Mouse (Mus musculus) forebrain, embryonic 16.5 days (tissue): Measurements from ENCODE around the gene Sfxn5. TPM values are rescaled to one million over a fixed set of nuclear protein-coding genes. Genes with fewer than 3 reads are reported as not detected.

Experiments used
- ATAC-seq: fragments of 200-750 bp; cut with Nextera tagmentation; 2 replicates; pipeline ENCODE4 v1.8.0; 2017; ENCODE audit warnings: mild to moderate bottlenecking, moderate library complexity
- H3K27ac ChIP-seq: fragments of 300-500 bp; sonication (generic); 2 replicates; pipeline ENCODE4 v1.5.1; 2014; ENCODE audit warnings: low read length, control low read depth
- H3K27me3 ChIP-seq: fragments of 300-500 bp; sonication (generic); replicated peaks from 2 replicates; pipeline ENCODE4 v1.6.1; 2014; ENCODE audit warnings: low read length; ENCODE audit not compliant: control insufficient read depth, insufficient read depth
- H3K36me3 ChIP-seq: fragments of 300-500 bp; sonication (generic); 2 replicates; pipeline ENCODE4 v1.6.1; 2014; ENCODE audit not compliant: control insufficient read depth, insufficient read depth
- H3K4me1 ChIP-seq: fragments of 300-500 bp; sonication (generic); replicated peaks from 2 replicates; pipeline ENCODE4 v1.6.1; 2014; ENCODE audit warnings: low read length; ENCODE audit not compliant: control insufficient read depth, insufficient read depth
- H3K4me2 ChIP-seq: fragments of 300-500 bp; sonication (generic); 2 replicates; pipeline ENCODE4 v1.6.1; 2014; ENCODE audit warnings: mild to moderate bottlenecking, low read length, control low read depth
- H3K4me3 ChIP-seq: fragments of 300-500 bp; sonication (generic); replicated peaks from 2 replicates; pipeline ENCODE4 v1.5.1; 2014; ENCODE audit warnings: mild to moderate bottlenecking, low read length, control low read depth
- H3K9ac ChIP-seq: fragments of 300-500 bp; sonication (generic); replicated peaks from 2 replicates; pipeline ENCODE4 v1.6.1; 2014; ENCODE audit warnings: low read depth, low read length, control low read depth
- H3K9me3 ChIP-seq: fragments of 300-500 bp; sonication (generic); 2 replicates; pipeline ENCODE4 v1.6.1; 2016; ENCODE audit warnings: low read length; ENCODE audit not compliant: control insufficient read depth
- WGBS: fragments of 180-500 bp; shearing (Covaris S2); extraction: QIAGEN DNeasy Blood & Tissue Kit; methylation state at CpG from one replicate; pipeline ENCODE4 v1.1.7; 2014; 5-methylcytosine and 5-hydroxymethylcytosine counted together
- polyA plus RNA-seq: library from polyadenylated mRNA; unstranded; fragments of >200 nt; fragmentation: Nextera tagmentation; extraction: Ambion mirVana; gene quantifications from 2 replicates; pipeline ENCODE4 v1.2.1, GENCODE M21; 2015

Sfxn5 gene
- polyA plus RNA-seq, 1 experiment from 2014 or later, result 27.1 TPM

- peak within 1 kb of the TSS; percentile 89 for H3K9ac ChIP-seq
- peaks cover 22% of the 10 kb centered on the region for H3K4me1 ChIP-seq
- no peaks in the 10 kb centered on the region for H3K27me3 ChIP-seq
- no peaks in the 10 kb centered on the region for H3K36me3 ChIP-seq
- 1% methylated on average over 80 of the region's 80 CpGs for WGBS
- peak within 1 kb of the TSS; percentile 75 for H3K4me2 ChIP-seq
- no peaks in the 10 kb centered on the region for H3K9me3 ChIP-seq
- peak; percentile 46 for ATAC-seq
- H3K27ac ChIP-seq, result peak within 1 kb of the TSS; percentile 71
- H3K4me3 ChIP-seq, result peak within 1 kb of the TSS; percentile 76
Measured at GRCm38 (mm10) chr6:85373951-85374733, 40.9 kb upstream of the Sfxn5 start, which contains the start of gene Rab11fip5. Gene Rab11fip5, minus strand, starts transcription at chr6:85374634.

GRCm38 (mm10) chr6:85373066-85373860 is 40.0 kb upstream of the Sfxn5 start:
- 85% methylated on average over 10 of the region's 10 CpGs for WGBS
- H3K27me3 ChIP-seq, result no peaks in the 10 kb centered on the region
- no peak overlapping the region for H3K27ac ChIP-seq
- peak overlapping the region; percentile 75 for H3K4me2 ChIP-seq
- no peaks in the 10 kb centered on the region for H3K9me3 ChIP-seq
- H3K36me3 ChIP-seq, result no peaks in the 10 kb centered on the region
- H3K4me3 ChIP-seq, result peak overlapping the region; percentile 76
- H3K4me1 ChIP-seq, result peaks cover 26% of the 10 kb centered on the region
- H3K9ac ChIP-seq, result peak overlapping the region; percentile 89
- no peak for ATAC-seq

DNA sequence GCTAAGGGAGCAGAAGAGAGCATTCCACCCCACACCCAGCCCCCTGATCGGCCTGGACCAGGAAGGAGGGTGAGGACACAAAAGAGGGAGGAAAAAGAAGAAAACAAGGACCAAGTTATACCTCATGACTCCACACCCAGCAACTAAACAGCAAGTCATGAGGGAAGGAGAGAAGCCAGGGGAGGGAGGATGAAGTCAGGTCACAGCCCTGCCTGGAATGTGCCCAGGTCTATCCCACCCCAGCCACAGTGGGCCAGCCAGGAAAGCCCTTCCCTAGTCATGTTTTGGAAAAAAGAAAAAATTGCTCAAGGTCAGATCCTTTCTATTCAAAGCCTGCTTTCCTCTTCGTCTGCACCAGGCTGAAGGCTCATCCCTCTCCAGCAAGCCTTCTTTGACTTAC is 39.3 kb upstream of the Sfxn5 start:
- peaks cover 26% of the 10 kb centered on the region for H3K4me1 ChIP-seq
- H3K36me3 ChIP-seq, result no peaks in the 10 kb centered on the region
- H3K27ac ChIP-seq, result no peak overlapping the region
- WGBS, result 78% methylated on average over 2 of the region's 2 CpGs
- H3K4me3 ChIP-seq, result no peak overlapping the region
- H3K9ac ChIP-seq, result no peak overlapping the region
- no peaks in the 10 kb centered on the region for H3K9me3 ChIP-seq
- no peak for ATAC-seq
- no peaks in the 10 kb centered on the region for H3K27me3 ChIP-seq
- H3K4me2 ChIP-seq, result peak overlapping the region; percentile 75

GRCm38 (mm10) chr6:85371859-85372405 is 38.7 kb upstream of the Sfxn5 start:
- no peaks in the 10 kb centered on the region for H3K36me3 ChIP-seq
- 80% methylated on average over 6 of the region's 6 CpGs for WGBS
- H3K9ac ChIP-seq, result no peak overlapping the region
- H3K27me3 ChIP-seq, result no peaks in the 10 kb centered on the region
- H3K27ac ChIP-seq, result no peak overlapping the region
- no peak overlapping the region for H3K4me3 ChIP-seq
- no peak for ATAC-seq
- H3K4me2 ChIP-seq, result peak overlapping the region; percentile 75
- H3K9me3 ChIP-seq, result no peaks in the 10 kb centered on the region
- peaks cover 26% of the 10 kb centered on the region for H3K4me1 ChIP-seq

DNA sequence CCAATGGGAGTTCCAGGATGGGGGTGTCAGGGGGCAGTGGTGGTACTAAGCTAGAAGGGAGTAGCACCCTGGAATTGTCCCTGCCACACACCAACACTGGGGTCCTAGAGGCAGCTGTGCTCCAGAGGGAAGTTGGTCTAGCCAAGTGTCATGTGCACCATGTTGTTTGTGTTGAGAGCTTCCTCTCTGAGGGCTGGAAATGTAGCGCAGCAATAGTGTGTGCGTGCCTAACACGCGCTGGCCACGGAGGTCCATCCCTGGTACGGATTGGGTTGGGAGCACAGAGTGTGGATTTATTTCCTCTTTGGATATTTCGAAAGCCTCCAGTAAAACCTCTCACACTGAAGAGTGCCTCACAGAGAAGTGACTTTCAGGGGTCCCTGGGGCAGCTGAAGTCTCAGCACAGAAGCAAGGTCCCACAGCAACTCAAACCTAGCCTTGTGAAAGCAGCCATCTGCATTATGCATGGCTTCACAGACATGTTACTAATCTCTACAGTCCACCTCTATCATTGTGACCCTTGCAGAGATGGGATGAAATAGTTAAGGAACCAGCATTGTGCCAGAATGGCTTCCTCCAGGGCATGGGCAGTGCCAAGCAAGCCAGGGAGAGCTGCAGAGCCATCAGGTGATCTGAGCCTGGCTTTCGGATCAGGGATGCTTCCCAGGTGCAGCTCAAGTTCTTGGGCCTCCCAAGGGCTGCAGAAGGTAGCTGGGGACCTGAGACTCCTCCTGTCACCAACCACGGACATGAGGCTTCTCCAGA is 37.6 kb upstream of the Sfxn5 start:
- H3K9me3 ChIP-seq, result no peaks in the 10 kb centered on the region
- H3K36me3 ChIP-seq, result no peaks in the 10 kb centered on the region
- WGBS, result 91% methylated on average over 9 of the region's 9 CpGs
- no peaks in the 10 kb centered on the region for H3K27me3 ChIP-seq
- H3K4me1 ChIP-seq, result peaks cover 32% of the 10 kb centered on the region
- no peak overlapping the region for H3K4me2 ChIP-seq
- no peak for ATAC-seq
- no peak overlapping the region for H3K9ac ChIP-seq
- no peak overlapping the region for H3K27ac ChIP-seq
- no peak overlapping the region for H3K4me3 ChIP-seq

DNA sequence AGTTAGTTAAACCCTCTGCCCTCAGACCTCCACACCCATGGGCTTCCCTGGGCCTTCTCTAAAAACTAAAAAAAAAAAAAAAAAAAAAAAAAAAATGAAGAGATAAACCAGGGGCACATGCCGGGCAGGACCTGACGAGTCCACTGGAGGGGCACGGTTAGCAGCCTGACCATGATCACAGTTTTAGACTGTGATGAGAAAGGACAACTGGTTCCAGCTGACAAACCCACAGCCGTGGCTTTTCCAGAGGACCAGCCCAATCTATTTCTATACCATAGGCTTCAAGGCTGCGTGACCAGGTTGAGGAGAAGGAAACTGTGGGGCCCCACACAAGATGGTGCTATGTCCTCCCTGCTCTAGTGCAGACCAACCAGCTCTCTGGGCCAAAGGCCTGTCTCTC is 36.8 kb upstream of the Sfxn5 start:
- H3K4me2 ChIP-seq, result no peak overlapping the region
- no peaks in the 10 kb centered on the region for H3K36me3 ChIP-seq
- 89% methylated on average over 5 of the region's 5 CpGs for WGBS
- no peak overlapping the region for H3K4me3 ChIP-seq
- no peaks in the 10 kb centered on the region for H3K27me3 ChIP-seq
- H3K9ac ChIP-seq, result no peak overlapping the region
- no peak for ATAC-seq
- peaks cover 32% of the 10 kb centered on the region for H3K4me1 ChIP-seq
- H3K27ac ChIP-seq, result no peak overlapping the region
- no peaks in the 10 kb centered on the region for H3K9me3 ChIP-seq

- Histone ChIP-seq H3K27me3 (no peaks in the 10 kb centered on the region), H3K4me3 (no peak overlapping the region), H3K4me2 (no peak overlapping the region), H3K9me3 (no peaks in the 10 kb centered on the region), H3K27ac (no peak overlapping the region), H3K36me3 (no peaks in the 10 kb centered on the region), H3K4me1 (peaks cover 32% of the 10 kb centered on the region), H3K9ac (no peak overlapping the region)
- no peak for ATAC-seq
- 81% methylated on average over 5 of the region's 5 CpGs for WGBS
Measured at GRCm38 (mm10) chr6:85369181-85369860, 36.1 kb upstream of the Sfxn5 start.

GRCm38 (mm10) chr6:85368722-85369121 is 35.5 kb upstream of the Sfxn5 start:
- no peak overlapping the region for H3K4me3 ChIP-seq
- no peak overlapping the region for H3K27ac ChIP-seq
- H3K36me3 ChIP-seq, result no peaks in the 10 kb centered on the region
- no peaks in the 10 kb centered on the region for H3K9me3 ChIP-seq
- 66% methylated on average over 5 of the region's 5 CpGs for WGBS
- peaks cover 31% of the 10 kb centered on the region for H3K4me1 ChIP-seq
- no peak overlapping the region for H3K4me2 ChIP-seq
- no peaks in the 10 kb centered on the region for H3K27me3 ChIP-seq
- no peak for ATAC-seq
- no peak overlapping the region for H3K9ac ChIP-seq
